Mouse (Mus musculus) small intestine, adult 2 months (tissue): ENCODE results near the gene Pdzph1. TPM values are rescaled to one million over a fixed set of nuclear protein-coding genes. Genes with fewer than 3 reads are reported as not detected.

Experiments used
- H3K27ac ChIP-seq: fragments of 200-500 bp; 2 replicates; pipeline ENCODE4 v1.5.1; 2012; ENCODE audit warnings: low read depth, low read length, control low read depth, inconsistent platforms; ENCODE audit not compliant: insufficient read depth
- H3K27me3 ChIP-seq: fragments of 200-500 bp; 2 replicates; pipeline ENCODE4 v1.6.1; 2012; ENCODE audit warnings: mild to moderate bottlenecking, moderate library complexity, low read length, inconsistent platforms; ENCODE audit not compliant: control insufficient read depth, insufficient read depth
- H3K36me3 ChIP-seq: fragments of 200-500 bp; 2 replicates; pipeline ENCODE4 v1.6.1; 2012; ENCODE audit warnings: mild to moderate bottlenecking, low read length, control low read depth, inconsistent platforms; ENCODE audit not compliant: control insufficient read depth, insufficient read depth
- H3K4me1 ChIP-seq: fragments of 200-500 bp; 2 replicates; pipeline ENCODE4 v1.6.1; 2012; ENCODE audit warnings: low read length, inconsistent platforms, mixed read lengths; ENCODE audit not compliant: control insufficient read depth, insufficient read depth, insufficient read length
- H3K4me3 ChIP-seq: fragments of 200-500 bp; 2 replicates; pipeline ENCODE4 v1.5.1; 2012; ENCODE audit warnings: low read depth, mild to moderate bottlenecking, control low read depth, inconsistent platforms, low read length, moderate library complexity
- CTCF ChIP-seq: fragments of 200-500 bp; IDR thresholded peaks from 2 replicates; pipeline ENCODE4 v1.5.1; 2012; ENCODE audit warnings: low read depth, mild to moderate bottlenecking, control low read depth, inconsistent platforms, low read length, moderate library complexity, mixed read lengths; ENCODE audit not compliant: insufficient replicate concordance, insufficient read length; ENCODE audit errors: extremely low read depth
- POLR2A ChIP-seq: fragments of 200-500 bp; IDR thresholded peaks from 2 replicates; pipeline ENCODE4 v1.6.1; 2012; ENCODE audit warnings: low read depth, mild to moderate bottlenecking, control low read depth, inconsistent platforms, low read length, moderate library complexity
- WGBS: fragments of 180-500 bp; shearing (Covaris S2); methylation state at CpG from one replicate; pipeline ENCODE4 v1.1.7; 2018; 5-methylcytosine and 5-hydroxymethylcytosine counted together
- polyA plus RNA-seq: library from polyadenylated mRNA; depleted of rRNA; stranded (reverse); fragments of >200 nt; gene quantifications from 2 replicates; pipeline ENCODE4 v1.2.3, GENCODE M21; 2012

The Pdzph1 gene
- polyA plus RNA-seq, 1 experiment: not detected

GRCm38 (mm10) chr17:59012421-59013090, 21.4 kb upstream of the Pdzph1 start:
- no peaks in the 10 kb centered on the region for H3K4me1 ChIP-seq
- H3K4me3 ChIP-seq: peak overlapping the region; percentile 76
- H3K27ac ChIP-seq: peak overlapping the region; percentile 54
- no peaks in the 10 kb centered on the region for H3K27me3 ChIP-seq
- peaks cover 8% of the 10 kb centered on the region for H3K36me3 ChIP-seq
- 5% methylated on average over 15 of the region's 15 CpGs for WGBS
- no peak for TF ChIP-seq CTCF
- no peak for TF ChIP-seq POLR2A

DNA sequence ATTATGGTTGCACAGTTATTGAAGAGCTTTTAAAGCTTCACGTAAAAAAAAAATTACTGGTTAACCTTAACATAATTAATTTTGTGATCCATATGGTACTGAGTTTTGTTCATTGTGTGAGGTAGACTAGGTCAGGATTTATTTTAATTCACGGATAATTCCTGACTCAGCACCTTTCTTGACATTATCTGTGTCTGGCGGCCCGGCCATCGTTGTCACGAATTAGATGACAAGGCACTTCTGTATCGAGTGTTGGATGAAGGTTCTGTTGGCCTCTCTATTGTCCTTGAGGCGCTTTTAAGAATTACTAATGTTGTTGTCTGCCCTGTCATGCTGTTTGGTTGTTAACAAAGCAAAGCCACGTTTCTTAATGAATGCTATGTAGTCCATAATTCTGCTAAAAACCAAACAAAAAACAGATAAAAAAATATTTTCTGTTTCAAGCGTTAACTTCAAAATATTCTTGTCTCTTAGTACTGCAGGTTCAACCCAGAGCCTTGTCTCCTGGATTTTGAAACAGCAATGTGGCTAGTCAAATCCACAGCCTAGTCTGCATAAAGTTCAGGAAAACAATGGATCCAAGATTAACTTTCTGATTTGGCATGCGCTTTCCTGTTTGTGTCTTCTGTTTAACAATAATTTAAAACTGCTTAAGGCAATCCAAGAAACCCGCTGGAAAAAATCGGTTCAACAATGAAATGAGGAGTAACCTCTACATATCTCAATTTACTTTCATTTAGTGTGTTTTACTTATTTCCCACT, 20.6 kb upstream of the Pdzph1 start:
- Histone ChIP-seq H3K4me3 (no peak overlapping the region), H3K4me1 (no peaks in the 10 kb centered on the region), H3K27ac (no peak overlapping the region), H3K36me3 (peaks cover 8% of the 10 kb centered on the region), H3K27me3 (no peaks in the 10 kb centered on the region)
- TF ChIP-seq POLR2A (no peak), CTCF (no peak)
- WGBS: 82% methylated on average over 13 of the region's 13 CpGs

DNA sequence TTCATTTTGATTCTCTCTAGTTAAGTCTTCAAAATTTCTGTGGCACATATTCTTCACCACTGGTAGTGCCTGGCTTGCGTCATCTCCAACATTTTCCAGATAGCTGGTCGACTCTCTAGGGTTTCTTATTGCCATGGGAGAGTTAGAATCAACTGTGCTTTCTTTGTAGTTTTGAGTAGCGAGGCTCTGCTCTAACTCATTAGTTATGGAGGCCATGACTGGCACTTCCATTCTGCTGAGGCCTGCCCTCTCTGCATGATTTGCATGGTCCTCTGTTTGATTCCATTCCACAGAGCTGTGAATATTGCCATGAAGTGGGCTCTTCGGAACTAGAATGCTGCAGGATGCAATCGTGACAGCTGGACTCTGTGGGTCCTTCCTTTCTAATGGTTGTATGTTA, 17.9 kb downstream of the Pdzph1 start:
- Histone ChIP-seq H3K27me3 (no peaks in the 10 kb centered on the region), H3K27ac (no peak overlapping the region), H3K36me3 (no peaks in the 10 kb centered on the region), H3K4me3 (no peak overlapping the region), H3K4me1 (no peaks in the 10 kb centered on the region)
- 64% methylated on average over 5 of the region's 5 CpGs for WGBS
- TF ChIP-seq CTCF (no peak), POLR2A (no peak)

- H3K27me3 ChIP-seq: no peaks in the 10 kb centered on the region
- no peak overlapping the region for H3K27ac ChIP-seq
- H3K36me3 ChIP-seq: no peaks in the 10 kb centered on the region
- no peak overlapping the region for H3K4me3 ChIP-seq
- no peak for TF ChIP-seq CTCF
- WGBS: 22% methylated on average over 3 of the region's 3 CpGs
- H3K4me1 ChIP-seq: no peaks in the 10 kb centered on the region
These were observed 31.3 kb downstream of the Pdzph1 start for GRCm38 (mm10) chr17:58959905-58960304.

GRCm38 (mm10) chr17:58957055-58957454, 34.1 kb downstream of the Pdzph1 start:
- no peaks in the 10 kb centered on the region for H3K27me3 ChIP-seq
- H3K4me3 ChIP-seq: no peak overlapping the region
- H3K4me1 ChIP-seq: no peaks in the 10 kb centered on the region
- WGBS: 94% methylated on average over 1 of the region's 1 CpGs
- no peak for TF ChIP-seq CTCF
- no peak for TF ChIP-seq POLR2A
- H3K27ac ChIP-seq: no peak overlapping the region
- no peaks in the 10 kb centered on the region for H3K36me3 ChIP-seq

- TF ChIP-seq CTCF (no peak), POLR2A (no peak)
- no peaks in the 10 kb centered on the region for H3K4me1 ChIP-seq
- no peaks in the 10 kb centered on the region for H3K27me3 ChIP-seq
- H3K36me3 ChIP-seq: no peaks in the 10 kb centered on the region
- WGBS: 82% methylated on average over 10 of the region's 10 CpGs
- no peak overlapping the region for H3K4me3 ChIP-seq
- H3K27ac ChIP-seq: no peak overlapping the region
These were observed 48.0 kb downstream of the Pdzph1 start for GRCm38 (mm10) chr17:58943015-58943822.

DNA sequence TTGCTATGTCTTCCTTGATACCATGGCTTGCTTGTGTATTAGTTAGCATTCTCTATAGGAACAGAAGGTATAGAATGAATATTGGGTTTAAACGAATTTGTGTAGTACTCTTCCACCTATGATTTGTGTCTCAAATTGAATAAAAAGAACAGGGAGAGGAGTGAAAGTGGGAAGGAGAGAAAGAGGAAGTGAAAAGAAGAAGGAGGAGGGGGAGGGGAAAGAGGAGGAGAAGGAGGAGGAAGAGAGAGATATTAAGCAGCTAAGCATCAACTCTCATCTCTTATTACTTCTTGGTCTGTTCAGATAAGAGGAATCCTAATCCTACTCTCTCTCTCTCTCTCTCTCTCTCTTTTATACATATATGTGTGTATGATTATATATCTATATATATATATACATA, 52.6 kb downstream of the Pdzph1 start:
- H3K36me3 ChIP-seq: no peaks in the 10 kb centered on the region
- no peak overlapping the region for H3K27ac ChIP-seq
- no peaks in the 10 kb centered on the region for H3K27me3 ChIP-seq
- 69% methylated on average over 1 of the region's 1 CpGs for WGBS
- no peaks in the 10 kb centered on the region for H3K4me1 ChIP-seq
- no peak overlapping the region for H3K4me3 ChIP-seq
- no peak for TF ChIP-seq CTCF
- no peak for TF ChIP-seq POLR2A
